Mouse (Mus musculus): ENCODE measurements at regions not wholly inside any gene's neighbourhood (a gene's known extent, or its start where the extent isn't known, plus 50 kb on each side); places are given as distances from the start of the nearest gene placed in this dataset.

- no peak for DNase-seq
These were observed 381.5 kb downstream of the Kcnj3 start for GRCm38 (mm10) chr2:55817273-55817672.

- peak; percentile 19 for DNase-seq
These were observed 382.4 kb downstream of the Kcnj3 start for GRCm38 (mm10) chr2:55818220-55818619.

- DNase-seq, result no peak
These were observed 387.0 kb downstream of the Kcnj3 start for GRCm38 (mm10) chr2:55822726-55823125.

GRCm38 (mm10) chr2:55841521-55841920 lies 405.8 kb downstream of the Kcnj3 start:
- peak; percentile 40 for DNase-seq

- no peak for DNase-seq
These were observed 411.1 kb downstream of the Kcnj3 start for GRCm38 (mm10) chr2:55846832-55847382.

GRCm38 (mm10) chr2:55862479-55862878 lies 426.7 kb downstream of the Kcnj3 start:
- no peak for DNase-seq

- DNase-seq, result no peak
These were observed 454.2 kb downstream of the Kcnj3 start for GRCm38 (mm10) chr2:55889976-55890375.

- no peak for DNase-seq
These were observed 457.2 kb downstream of the Kcnj3 start for GRCm38 (mm10) chr2:55892821-55893535.

GRCm38 (mm10) chr2:55920294-55920693 lies 484.5 kb downstream of the Kcnj3 start:
- no peak for DNase-seq
